Mouse (Mus musculus) CH12.LX (cell line): ENCODE measurements at regions not wholly inside any gene's neighbourhood (a gene's known extent, or its start where the extent isn't known, plus 50 kb on each side); places are given as distances from the start of the nearest gene placed in this dataset.

ENCODE experiments used
- DNase-seq: peaks from one replicate; pipeline ENCODE4 v3.0.0-alpha.2; 2013; ENCODE audit errors: extremely low read depth
- H3K27ac ChIP-seq: 2 replicates; pipeline ENCODE4 v1.5.1; 2012; ENCODE audit warnings: low read depth, mild to moderate bottlenecking, control low read depth, moderate library complexity; ENCODE audit not compliant: insufficient read depth
- H3K27me3 ChIP-seq: replicated peaks from 2 replicates; pipeline ENCODE3; 2012; ENCODE audit warnings: inconsistent platforms
- H3K36me3 ChIP-seq, 2 experiments: replicated peaks in 1 of 2; 2 replicates each; pipeline versions ENCODE3 to v1.6.1; 2012; ENCODE audit warnings: inconsistent platforms in 1 of 2, low read length in 1 of 2, mild to moderate bottlenecking in 1 of 2, mixed read lengths in 1 of 2, moderate library complexity in 1 of 2; ENCODE audit not compliant: control insufficient read depth in 1 of 2, insufficient read depth in 1 of 2
- H3K4me1 ChIP-seq, 2 experiments: 2 replicates each; pipeline ENCODE4 v1.6.1; 2012; ENCODE audit warnings: inconsistent platforms in 1 of 2, moderate library complexity in 1 of 2; ENCODE audit not compliant: insufficient read depth in 2 of 2, control insufficient read depth in 1 of 2
- H3K4me2 ChIP-seq: 2 replicates; pipeline ENCODE4 v1.6.1; 2012; ENCODE audit warnings: low read depth, mild to moderate bottlenecking, control low read depth; ENCODE audit not compliant: poor library complexity, insufficient read depth, severe bottlenecking
- H3K4me3 ChIP-seq, 3 experiments: fragments of 150-350 bp in 1 of 3; sonication (generic) in 1 of 3; replicated peaks in 1 of 3; 2 replicates each; pipeline versions ENCODE3 to v1.5.1; 2011 to 2012; ENCODE audit warnings: low read depth in 2 of 3, low read length in 2 of 3, mild to moderate bottlenecking in 2 of 3, moderate library complexity in 2 of 3, control low read depth in 1 of 3, improper control_type of control experiment in 1 of 3, inconsistent platforms in 1 of 3, mixed read lengths in 1 of 3; ENCODE audit not compliant: poor library complexity in 1 of 3
- H3K79me2 ChIP-seq: replicated peaks from 2 replicates; pipeline ENCODE4 v1.6.1; 2012; ENCODE audit warnings: mild to moderate bottlenecking, moderate library complexity; ENCODE audit not compliant: control insufficient read depth, poor library complexity, insufficient read depth, severe bottlenecking; ENCODE audit errors: extremely low read depth
- H3K9ac ChIP-seq: 2 replicates; pipeline ENCODE4 v1.6.1; 2012; ENCODE audit warnings: low read depth, mild to moderate bottlenecking, control low read depth, moderate library complexity; ENCODE audit not compliant: insufficient read depth
- H3K9me3 ChIP-seq: replicated peaks from 2 replicates; pipeline ENCODE3; 2012; ENCODE audit warnings: low read length, inconsistent platforms, mixed read lengths
- CHD2 ChIP-seq: IDR thresholded peaks from 2 replicates; pipeline ENCODE4 v1.6.1; 2011; ENCODE audit warnings: low read length, improper control_type of control experiment
- CTCF ChIP-seq, 2 experiments: IDR thresholded peaks in 1 of 2; conservative IDR thresholded peaks in 1 of 2; 2 replicates each; pipeline ENCODE4 v1.5.1; 2011 to 2012; ENCODE audit warnings: low read depth in 2 of 2, low read length in 2 of 2, improper control_type of control experiment in 1 of 2, inconsistent platforms in 1 of 2, mild to moderate bottlenecking in 1 of 2, moderate library complexity in 1 of 2
- ELF1 ChIP-seq: IDR thresholded peaks from 2 replicates; pipeline ENCODE4 v1.6.1; 2014; ENCODE audit warnings: low read depth, mild to moderate bottlenecking, inconsistent platforms, low read length, improper control_type of control experiment
- EP300 ChIP-seq: IDR thresholded peaks from 2 replicates; pipeline ENCODE4 v1.6.1; 2011; ENCODE audit warnings: low read length, improper control_type of control experiment
- ETS1 ChIP-seq: conservative IDR thresholded peaks from 2 replicates; pipeline ENCODE4 v1.6.1; 2012; ENCODE audit warnings: low read depth, mild to moderate bottlenecking, inconsistent platforms, low read length, improper control_type of control experiment, moderate library complexity
- GABPA ChIP-seq: IDR thresholded peaks from 2 replicates; pipeline ENCODE4 v1.6.1; 2012; ENCODE audit warnings: low read depth, low read length, improper control_type of control experiment, inconsistent platforms; ENCODE audit not compliant: insufficient replicate concordance
- IRF4 ChIP-seq: IDR thresholded peaks from 2 replicates; pipeline ENCODE4 v1.6.1; 2014; ENCODE audit warnings: low read depth, mild to moderate bottlenecking, inconsistent platforms, low read length, improper control_type of control experiment
- JUND ChIP-seq: conservative IDR thresholded peaks from 2 replicates; pipeline ENCODE4 v1.6.1; 2011; ENCODE audit warnings: low read depth, low read length, improper control_type of control experiment
- KAT2A ChIP-seq: IDR thresholded peaks from 2 replicates; pipeline ENCODE4 v1.6.1; 2012; ENCODE audit warnings: low read length, improper control_type of control experiment, inconsistent platforms; ENCODE audit not compliant: insufficient replicate concordance
- MAX ChIP-seq: IDR thresholded peaks from 2 replicates; pipeline ENCODE4 v1.6.1; 2011; ENCODE audit warnings: low read length, improper control_type of control experiment
- MXI1 ChIP-seq: IDR thresholded peaks from 2 replicates; pipeline ENCODE4 v1.6.1; 2011; ENCODE audit warnings: mild to moderate bottlenecking, low read depth, low read length, improper control_type of control experiment
- MYC ChIP-seq: IDR thresholded peaks from 2 replicates; pipeline ENCODE4 v1.6.1; 2011; ENCODE audit warnings: low read depth, mild to moderate bottlenecking, improper control_type of control experiment, low read length
- NELFE ChIP-seq: IDR thresholded peaks from 2 replicates; pipeline ENCODE4 v1.6.1; 2011; ENCODE audit warnings: low read depth, low read length, improper control_type of control experiment
- NRF1 ChIP-seq: IDR thresholded peaks from 2 replicates; pipeline ENCODE4 v1.6.1; 2014; ENCODE audit warnings: low read depth, mild to moderate bottlenecking, inconsistent platforms, low read length, improper control_type of control experiment, moderate library complexity
- PAX5 ChIP-seq: IDR thresholded peaks from 2 replicates; pipeline ENCODE4 v1.6.1; 2012; ENCODE audit warnings: low read length, inconsistent platforms, mixed read lengths
- RAD21 ChIP-seq: IDR thresholded peaks from 2 replicates; pipeline ENCODE4 v1.6.1; 2011; ENCODE audit warnings: low read depth, mild to moderate bottlenecking, low read length, improper control_type of control experiment, moderate library complexity
- RCOR1 ChIP-seq: conservative IDR thresholded peaks from 2 replicates; pipeline ENCODE4 v1.6.1; 2012; ENCODE audit warnings: low read depth, mild to moderate bottlenecking, inconsistent platforms, low read length, improper control_type of control experiment
- SMC3 ChIP-seq: IDR thresholded peaks from 2 replicates; pipeline ENCODE4 v1.6.1; 2011; ENCODE audit warnings: low read depth, low read length, improper control_type of control experiment
- TBP ChIP-seq: conservative IDR thresholded peaks from 2 replicates; pipeline ENCODE4 v1.6.1; 2011; ENCODE audit warnings: low read depth, low read length, improper control_type of control experiment
- ZMIZ1 ChIP-seq: IDR thresholded peaks from 2 replicates; pipeline ENCODE4 v1.6.1; 2012; ENCODE audit warnings: low read depth, mild to moderate bottlenecking, inconsistent platforms, low read length, improper control_type of control experiment
- dilution Hi-C: fragments of 300-500 bp; cut with MboI; formaldehyde crosslinking; loops from 2 replicates; pipeline ENCODE4 v1.14.3; 2020; ENCODE audit warnings: low sequenced_read_pairs; ENCODE audit not compliant: extremely low pct_unique_long_range_greater_than_20kb, extremely low pct_ligation_motif_present
- in situ Hi-C: fragments of 300-500 bp; cut with MboI; formaldehyde crosslinking; loops from 3 replicates; pipeline ENCODE4 v1.14.3; 2019; ENCODE audit warnings: low sequenced_read_pairs, low pct_ligation_motif_present, low pct_unique_long_range_greater_than_20kb, mixed read lengths

GRCm38 (mm10) chr11:117541205-117541884 lies 57.2 kb downstream of the Gm11733 start:
- TF ChIP-seq CTCF (conservative IDR thresholded peaks at IDR 0.05 in 1 of 2, IDR thresholded peaks at IDR 0.05 in 1 of 2; ENCODE audit: low read depth in 2 of 2, low read length in 2 of 2): no peak
- TF ChIP-seq NELFE: no peak
- TF ChIP-seq PAX5: no peak
- no peak for TF ChIP-seq MYC
- Histone ChIP-seq H3K27me3 (no peaks in the 10 kb centered on the region), H3K27ac (no peak overlapping the region), H3K9me3 (peaks cover 2% of the 10 kb centered on the region), H3K4me3 (no peak overlapping the region), H3K79me2 (no peaks in the 10 kb centered on the region), H3K36me3 (no peaks in the 10 kb centered on the region), H3K9ac (no peak overlapping the region), H3K4me2 (no peak overlapping the region), H3K4me1 (peaks cover 7 to 40% of the 10 kb centered on the region in 2 experiments)
- DNase-seq: no peak
- in situ Hi-C loops (no loop called here), dilution Hi-C loops (no loop called here)

GRCm38 (mm10) chr11:117543191-117543590 lies 59.0 kb downstream of the Gm11733 start:
- no peak for DNase-seq
- peaks cover 2% of the 10 kb centered on the region for H3K9me3 ChIP-seq
- in situ Hi-C loops: no loop called here
- dilution Hi-C loops: no loop called here
- no peak overlapping the region for H3K9ac ChIP-seq
- H3K27ac ChIP-seq: no peak overlapping the region
- no peak overlapping the region for H3K4me3 ChIP-seq
- TF ChIP-seq IRF4 (no peak), NRF1 (no peak), JUND (no peak), MAX (no peak), KAT2A (no peak), CHD2 (no peak), SMC3 (no peak), GABPA (no peak), ZMIZ1 (no peak), MXI1 (no peak), TBP (no peak), EP300 (no peak), CTCF (conservative IDR thresholded peaks at IDR 0.05 in 1 of 2, IDR thresholded peaks at IDR 0.05 in 1 of 2; ENCODE audit: low read depth in 2 of 2, low read length in 2 of 2) (no peak), RCOR1 (no peak), ELF1 (no peak), ETS1 (no peak), RAD21 (no peak), MYC (no peak)
- no peak overlapping the region for H3K4me2 ChIP-seq
- no peaks in the 10 kb centered on the region for H3K79me2 ChIP-seq
- peaks cover 7 to 40% of the 10 kb centered on the region in 2 experiments for H3K4me1 ChIP-seq
- H3K27me3 ChIP-seq: no peaks in the 10 kb centered on the region
- no peaks in the 10 kb centered on the region for H3K36me3 ChIP-seq
